Mouse (Mus musculus) kidney, postnatal 36 days (tissue): ENCODE results near the gene Psg22.
"Not testable (repeated sequence)": the region's sequence is repeated elsewhere in the genome, so short reads cannot be mapped to it uniquely, and the experiment has no call there.

Source experiments
- DNase-seq, 2 experiments: peaks; one replicate each; pipeline ENCODE4 v3.0.0; 2021 to 2022; ENCODE audit warnings: mixed read lengths in 2 of 2

The Psg22 gene

DNA sequence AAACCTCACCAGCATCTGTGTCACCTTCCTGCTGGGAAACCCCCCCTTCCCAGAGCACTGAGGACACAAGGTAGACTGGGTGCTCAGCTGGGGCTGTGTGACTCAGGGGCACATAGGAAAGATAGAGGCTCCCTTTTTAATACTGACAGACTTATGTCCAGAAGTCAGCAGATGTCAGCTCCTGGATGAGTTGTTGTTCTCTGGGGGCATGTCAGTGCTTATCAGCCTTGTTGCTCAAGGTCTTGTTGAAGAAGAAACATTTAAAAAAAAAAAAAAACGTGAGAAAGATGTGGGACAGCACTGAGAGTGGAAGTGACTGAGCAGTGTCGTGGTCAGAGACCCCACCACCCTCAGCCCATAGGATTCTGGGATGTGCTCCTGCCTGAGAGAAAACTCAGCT lies at the start of gene Psg22:
Gene Psg22 (plus strand): TSS at position 301 of the 400 bp plus-strand sequence.
- DNase-seq, result no peak

DNA sequence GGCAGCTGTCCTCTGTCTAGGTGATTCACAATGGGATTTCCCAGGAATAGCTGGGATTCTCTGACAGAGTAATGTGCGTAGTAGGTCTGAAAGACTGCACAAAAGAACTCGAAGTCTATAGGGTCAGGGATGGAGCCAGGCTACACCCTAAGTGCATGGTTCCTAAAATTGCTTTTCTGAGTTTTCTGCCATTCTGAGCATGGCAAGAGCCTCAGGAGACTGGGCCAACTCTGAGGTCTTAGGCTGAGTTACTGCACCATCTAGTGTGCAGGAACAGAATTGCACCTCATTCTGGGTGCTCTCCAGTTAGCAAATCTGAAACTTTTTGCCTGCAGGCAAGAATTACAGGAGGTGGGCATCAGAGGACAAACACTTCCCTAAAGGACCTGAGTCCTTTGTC lies 38.1 kb upstream of the Psg22 start:
- DNase-seq, result peak; percentile 8 to 61

DNA sequence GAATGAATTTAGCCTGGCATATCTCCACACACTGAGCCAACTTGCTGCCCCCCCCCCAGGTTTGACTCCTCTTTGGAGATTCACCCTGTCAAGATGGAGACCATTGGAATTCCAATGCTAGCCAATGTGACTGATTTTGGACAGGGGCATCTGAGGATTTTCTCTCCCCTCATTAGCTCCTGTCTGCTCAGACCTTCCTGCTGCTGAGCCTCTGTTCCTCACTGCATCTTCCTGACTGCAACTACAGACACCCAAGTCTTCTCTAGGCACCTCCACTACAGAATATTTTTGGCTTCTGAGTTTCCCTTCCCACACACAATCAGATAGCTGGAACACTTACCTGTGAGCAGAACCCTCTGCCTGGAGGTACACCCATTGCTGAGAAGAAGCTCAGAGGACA lies 32.3 kb upstream of the Psg22 start:
- DNase-seq, result no peak

DNA sequence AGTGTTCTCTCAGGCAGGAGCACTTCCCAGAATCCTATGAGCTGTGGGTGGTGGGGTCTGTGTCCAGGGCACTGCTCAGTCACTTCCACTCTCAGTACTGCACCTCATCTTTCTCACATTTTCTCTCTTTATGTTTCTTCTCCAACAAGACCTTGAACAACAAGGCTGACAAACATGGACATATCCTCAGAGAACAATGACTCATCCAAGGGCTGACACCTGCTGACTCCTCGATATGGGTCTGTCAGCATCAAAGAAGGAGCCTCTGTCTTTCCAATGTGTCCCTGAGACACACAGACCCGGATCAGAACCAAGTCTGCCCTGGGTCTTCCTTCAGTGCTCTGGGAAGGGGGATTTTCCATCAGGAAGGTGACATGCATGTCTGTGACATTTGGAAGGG lies 31.8 kb upstream of the Psg22 start, which contains the start of gene Psg20:
Gene Psg20 (minus strand): TSS at position 101 of the 400 bp plus-strand sequence.
- no peak for DNase-seq

DNA sequence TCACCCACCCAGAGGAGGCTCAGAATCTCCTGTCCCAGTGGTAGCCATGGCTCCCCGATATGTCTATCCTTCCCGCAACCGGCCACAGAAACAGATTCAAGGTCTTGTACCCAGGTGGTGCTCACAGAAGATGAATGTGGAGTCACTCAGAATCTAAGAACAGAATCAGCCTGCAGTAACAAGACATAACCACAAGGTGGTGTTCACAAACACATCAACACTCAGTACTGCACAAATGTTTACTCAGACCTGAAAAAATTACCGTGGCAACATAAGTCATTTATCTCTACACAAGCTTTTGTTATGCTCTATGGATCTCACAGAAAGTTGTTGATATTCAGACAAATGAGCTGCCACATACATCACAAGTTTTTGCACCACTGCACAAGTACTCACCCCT lies 7.6 kb upstream of the Psg22 start:
- peak in 1 of 2 experiments; percentile 5 for DNase-seq

DNA sequence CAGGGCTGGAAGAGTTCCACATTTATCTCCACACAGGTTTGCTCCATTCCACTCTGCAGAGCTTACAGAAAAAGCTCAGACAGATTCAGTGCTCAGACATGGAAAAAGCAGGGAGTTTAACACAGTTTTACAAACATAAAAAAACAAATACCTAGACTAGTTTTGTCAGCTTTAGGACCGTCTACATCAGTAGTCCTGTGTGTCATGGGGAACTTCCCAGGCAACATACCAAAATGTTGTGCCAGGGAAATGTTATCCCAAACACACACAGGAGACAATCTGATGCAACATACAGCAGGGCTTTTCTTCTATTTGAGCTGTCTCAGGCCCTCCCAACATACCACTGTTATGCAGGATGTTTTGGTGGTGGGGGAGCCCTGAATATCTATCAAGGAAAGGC lies 7.0 kb upstream of the Psg22 start:
- DNase-seq, result no peak

DNA sequence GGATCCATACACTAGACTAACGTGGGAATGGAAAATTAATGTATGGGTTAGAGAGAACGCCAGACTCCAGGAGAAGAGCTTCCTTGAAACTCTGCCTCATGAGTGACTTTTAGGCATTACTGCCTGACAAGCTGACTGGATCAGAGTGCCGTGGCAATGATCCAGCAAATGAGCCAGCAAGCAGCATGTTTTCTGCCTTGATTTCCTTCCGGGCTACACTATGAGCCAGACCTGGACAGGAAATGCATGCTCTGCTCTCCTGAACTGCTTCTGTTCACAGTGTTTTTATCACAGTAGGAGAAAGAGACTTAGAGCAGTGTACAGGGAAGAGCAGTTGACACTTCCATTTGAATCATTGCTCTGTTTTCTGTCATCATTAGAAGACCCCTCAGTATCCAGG lies 2.3 kb upstream of the Psg22 start:
- DNase-seq, result peak; percentile 7 to 25

DNA sequence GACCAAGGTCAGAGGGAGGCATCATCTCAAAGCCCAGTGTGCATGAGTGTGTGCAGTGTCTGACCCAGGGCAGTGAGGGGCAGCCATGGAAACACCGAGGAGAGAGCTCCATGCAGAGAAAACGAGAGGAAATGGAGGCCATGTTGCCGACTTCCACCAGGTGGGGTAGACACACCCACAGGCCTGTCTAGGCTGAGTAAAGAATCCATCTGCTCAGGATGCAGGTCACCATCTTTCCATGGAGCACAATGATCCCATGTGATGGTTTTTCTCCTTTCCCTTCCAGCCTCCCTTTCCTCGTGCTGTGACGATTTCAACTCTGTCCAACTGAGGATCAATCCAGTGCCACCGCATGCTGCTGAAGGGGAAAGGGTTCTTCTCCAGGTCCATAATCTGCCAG lies 6.1 kb downstream of the Psg22 start:
- no peak for DNase-seq

DNA sequence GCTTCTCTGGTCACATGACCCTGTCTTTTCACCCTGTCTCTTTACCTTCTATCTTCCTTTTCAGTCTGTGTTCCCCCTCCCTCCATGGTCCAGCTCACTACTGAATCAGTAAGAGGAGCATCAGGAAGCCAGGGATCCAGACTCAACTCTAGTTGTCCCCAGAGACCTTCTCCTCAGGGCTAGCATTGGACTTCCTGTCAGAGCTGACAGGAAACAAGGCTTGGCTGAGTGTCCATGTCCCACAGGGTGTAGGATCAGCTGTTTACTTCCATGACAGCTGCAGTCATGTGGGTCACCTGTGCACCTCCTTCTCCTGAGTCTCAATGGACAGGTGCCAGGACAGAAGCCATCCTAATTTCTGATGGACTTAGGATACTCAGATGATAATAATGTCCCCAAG lies 8.0 kb downstream of the Psg22 start:
- not testable (repeated sequence) for DNase-seq

DNA sequence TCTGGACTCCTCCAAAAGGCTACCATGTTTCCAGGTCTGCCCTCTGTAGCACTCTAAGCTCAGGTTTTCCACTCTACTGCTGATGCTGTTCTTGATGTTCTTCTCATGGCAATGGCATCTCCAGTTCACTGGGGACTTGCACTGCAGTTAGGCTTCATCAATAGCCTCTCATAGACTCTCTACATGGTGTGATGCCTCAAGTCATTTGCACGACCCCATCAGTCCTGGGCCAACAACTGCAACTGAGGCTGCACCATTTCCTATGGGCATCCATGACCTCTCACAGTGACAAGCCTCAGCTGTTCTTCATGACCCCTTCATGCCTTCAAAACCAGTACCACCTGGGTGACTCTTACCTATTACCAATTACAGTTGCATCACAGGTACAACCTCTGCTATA lies 10.5 kb downstream of the Psg22 start:
- DNase-seq, result no peak

DNA sequence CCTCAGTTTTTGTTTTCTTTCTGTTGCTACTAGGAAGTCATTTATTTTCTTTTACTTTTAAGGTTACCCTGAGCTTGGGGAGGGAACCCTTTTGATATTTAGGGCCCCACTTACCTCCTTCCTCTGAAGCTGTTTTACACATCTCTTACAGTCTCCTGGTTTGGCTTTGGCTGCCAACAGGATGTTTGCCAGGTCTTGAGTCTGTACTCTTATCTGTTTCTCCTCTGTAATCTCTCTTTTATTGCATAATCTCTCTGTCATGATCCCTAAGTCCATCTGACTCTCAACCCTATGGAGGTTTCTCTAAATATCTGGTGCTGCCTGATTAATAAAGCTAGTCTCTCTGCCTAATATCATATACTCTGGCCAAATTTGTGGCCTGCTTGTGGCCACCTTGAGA lies 15.2 kb downstream of the Psg22 start:
- no peak for DNase-seq

DNA sequence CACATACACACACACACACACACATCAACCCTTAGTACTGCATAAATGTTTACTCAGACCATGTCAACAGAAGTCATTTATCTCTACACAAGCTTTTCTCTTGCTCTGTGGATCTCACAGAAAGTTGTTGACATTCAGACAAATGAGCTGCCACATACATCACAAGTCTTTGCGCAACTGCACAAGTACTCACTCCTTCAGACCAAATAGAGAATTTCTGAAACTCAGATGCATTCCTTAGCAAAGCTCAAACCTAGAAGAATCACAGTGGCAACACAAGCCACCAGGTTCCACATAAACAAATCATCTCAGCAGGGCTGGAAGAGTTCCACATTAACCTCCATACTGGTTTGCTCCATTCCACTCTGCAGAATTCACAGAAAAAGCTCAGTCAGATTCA lies 16.6 kb downstream of the Psg22 start:
- no peak for DNase-seq

DNA sequence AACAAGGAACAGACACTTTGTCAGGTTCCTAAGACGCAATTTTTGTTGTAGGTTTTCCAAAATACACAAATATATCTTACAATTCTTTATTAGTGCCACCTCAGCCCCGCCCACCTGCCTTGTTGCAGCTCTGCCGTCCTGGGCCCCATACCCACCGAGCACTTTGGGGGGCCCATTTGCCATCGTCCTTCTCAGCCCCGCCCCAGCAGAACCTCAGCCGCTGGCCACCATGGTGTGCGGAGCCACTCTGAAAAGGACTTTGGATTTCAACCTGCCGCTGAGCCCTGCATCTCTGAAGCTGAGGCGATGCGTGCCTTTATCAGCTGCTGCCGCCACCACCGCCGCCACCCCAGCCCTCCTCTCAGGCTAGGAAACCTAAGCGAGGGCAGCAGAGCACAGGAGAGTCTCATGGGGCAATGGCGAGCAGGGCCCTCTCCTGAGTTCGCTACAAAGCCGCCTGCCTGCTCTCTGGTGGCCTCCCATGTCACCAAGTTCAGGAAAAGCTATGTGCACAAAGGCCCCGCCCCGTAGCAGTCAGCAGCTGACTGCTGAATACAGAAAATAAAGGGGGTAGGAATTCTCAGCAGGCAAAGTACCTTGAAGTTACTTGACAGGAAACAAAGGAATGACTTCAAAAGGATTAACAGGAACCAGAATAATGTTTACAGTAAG lies 28.4 kb downstream of the Psg22 start:
- DNase-seq, result peak; percentile 1 to 17

DNA sequence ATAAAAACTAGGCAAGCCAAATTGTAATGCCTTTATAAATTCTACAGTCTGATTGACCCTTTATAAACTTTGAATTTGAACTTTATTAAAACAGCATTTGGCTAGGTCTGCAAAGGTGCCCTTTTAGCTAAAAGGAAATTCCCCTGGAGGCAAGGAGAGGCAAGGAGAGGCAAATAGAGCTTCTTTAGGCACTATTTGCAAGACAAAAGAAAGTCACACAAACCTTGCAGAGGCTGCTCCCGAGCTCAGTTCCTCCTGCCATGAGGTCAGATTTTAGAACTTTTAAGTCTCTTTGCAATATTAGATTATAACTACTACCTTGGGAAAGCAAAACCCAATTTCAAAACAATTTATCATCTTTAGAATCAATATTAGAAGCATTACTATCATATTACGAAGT lies 29.5 kb downstream of the Psg22 start:
- not testable (repeated sequence) for DNase-seq

DNA sequence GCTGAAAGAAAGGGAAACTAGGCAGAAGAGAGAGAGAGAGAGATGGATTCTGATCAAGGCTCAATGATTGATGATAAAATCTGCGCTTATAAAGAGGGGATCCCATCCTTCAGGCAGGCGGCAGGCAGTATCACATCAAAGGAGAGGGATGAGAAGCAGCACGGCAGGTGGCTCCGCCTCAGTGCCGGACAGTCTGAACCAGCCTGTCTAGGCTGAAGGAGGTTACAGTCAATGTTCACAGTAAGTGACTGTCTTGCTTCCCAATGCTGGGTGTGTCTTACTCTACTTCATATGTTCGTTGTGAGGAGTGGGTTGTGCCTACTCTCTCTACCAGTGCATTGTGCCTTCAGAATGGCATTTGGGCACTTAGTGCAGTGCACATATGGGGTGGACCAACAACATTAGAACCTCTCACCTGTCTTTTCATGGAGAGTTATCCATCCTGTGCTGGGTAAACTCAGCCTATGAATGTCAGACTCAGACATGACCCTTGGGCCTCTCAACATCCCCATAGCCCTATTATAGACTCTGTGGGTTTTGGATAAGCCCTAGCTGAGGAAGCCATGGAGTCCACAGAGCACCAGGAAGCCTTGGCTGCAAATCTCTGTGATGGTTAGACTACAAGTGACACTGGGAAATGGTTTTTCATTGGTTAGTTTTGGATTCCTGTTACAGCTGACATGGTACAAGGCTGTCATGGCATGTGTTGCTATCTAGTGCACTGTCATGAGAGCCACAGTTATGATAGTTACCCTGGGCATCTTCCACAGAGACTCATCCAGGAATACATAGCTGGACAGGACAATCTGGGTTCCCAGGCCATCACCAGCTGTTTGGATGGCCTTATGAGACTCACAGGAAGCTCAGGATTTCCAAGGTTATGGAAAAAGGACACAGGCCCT lies 31.4 kb downstream of the Psg22 start:
- no peak for DNase-seq

DNA sequence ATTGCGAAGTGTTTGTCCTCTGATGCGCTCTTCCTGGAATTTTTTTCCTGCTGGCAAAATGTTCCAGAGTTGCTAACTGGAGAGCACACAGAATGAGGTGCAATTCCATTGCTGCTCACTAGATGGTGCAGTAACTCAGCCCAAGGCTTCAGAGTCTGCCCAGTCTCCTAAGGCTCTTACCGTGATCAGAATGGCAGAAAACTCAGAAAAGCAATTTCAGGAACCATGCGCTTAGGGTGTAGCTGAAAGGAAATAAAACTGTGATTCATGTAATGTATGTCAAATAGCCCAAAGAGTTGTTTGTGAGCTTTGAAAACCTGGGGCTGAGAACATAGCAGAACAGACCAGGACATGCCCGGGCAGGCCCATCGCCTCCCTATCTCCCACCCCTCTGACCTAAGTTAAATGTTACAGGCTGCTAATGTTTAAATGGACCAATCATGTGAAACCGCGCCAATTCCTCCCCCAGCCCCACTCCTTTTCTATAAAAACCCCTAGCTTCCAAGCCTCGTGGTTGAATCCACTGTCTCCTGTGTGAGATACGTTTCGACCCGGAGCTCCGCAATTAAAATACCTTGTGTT lies 32.1 kb downstream of the Psg22 start:
- DNase-seq, result peak; percentile 56 to 82

DNA sequence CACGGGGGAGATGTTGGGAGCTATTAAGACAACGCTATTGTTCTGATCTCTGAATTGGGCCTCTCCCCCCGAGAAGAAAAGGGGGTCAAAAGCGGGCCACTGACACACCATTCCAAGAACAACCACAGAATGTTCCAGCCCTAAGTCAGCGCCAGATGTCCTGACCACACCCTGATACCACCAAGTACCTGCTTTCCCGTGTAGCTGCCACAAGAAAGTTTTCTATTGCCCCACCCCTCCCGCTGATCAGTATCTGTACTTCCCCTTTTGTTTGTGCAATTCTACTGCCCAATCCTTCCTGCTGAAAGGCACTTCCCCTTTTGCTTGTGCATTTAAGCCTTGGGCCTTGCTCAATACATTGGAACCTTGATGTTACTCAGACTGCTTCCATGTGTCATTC lies 42.3 kb downstream of the Psg22 start:
- not testable (repeated sequence) for DNase-seq

DNA sequence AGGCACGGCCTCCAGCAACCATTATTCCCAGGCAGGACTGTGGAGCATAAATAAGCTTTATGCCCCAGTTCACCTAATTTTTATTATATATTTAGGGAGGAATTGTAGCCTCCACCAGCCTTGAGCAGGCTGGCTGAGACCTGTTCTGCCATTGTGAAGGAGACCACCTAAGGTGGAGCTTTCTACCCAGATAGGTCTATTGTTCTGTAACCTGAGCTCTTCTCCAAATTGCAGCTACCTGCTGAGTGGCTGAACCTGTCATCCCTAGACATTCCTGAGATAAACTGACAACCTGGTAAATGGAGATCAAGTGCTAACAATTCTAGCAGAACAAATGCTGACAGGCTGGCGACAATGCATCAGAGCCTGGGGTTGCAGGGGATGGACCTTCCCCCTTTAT lies 45.0 kb downstream of the Psg22 start:
- DNase-seq, result not testable (repeated sequence)
